Mouse (Mus musculus) adipocyte (in vitro differentiated cells): ENCODE measurements around the gene Myocd.

Experiments
- DNase-seq: peaks from one replicate; pipeline ENCODE4 v3.0.0-alpha.2; 2016; ENCODE audit warnings: low spot score

Gene Myocd

DNA sequence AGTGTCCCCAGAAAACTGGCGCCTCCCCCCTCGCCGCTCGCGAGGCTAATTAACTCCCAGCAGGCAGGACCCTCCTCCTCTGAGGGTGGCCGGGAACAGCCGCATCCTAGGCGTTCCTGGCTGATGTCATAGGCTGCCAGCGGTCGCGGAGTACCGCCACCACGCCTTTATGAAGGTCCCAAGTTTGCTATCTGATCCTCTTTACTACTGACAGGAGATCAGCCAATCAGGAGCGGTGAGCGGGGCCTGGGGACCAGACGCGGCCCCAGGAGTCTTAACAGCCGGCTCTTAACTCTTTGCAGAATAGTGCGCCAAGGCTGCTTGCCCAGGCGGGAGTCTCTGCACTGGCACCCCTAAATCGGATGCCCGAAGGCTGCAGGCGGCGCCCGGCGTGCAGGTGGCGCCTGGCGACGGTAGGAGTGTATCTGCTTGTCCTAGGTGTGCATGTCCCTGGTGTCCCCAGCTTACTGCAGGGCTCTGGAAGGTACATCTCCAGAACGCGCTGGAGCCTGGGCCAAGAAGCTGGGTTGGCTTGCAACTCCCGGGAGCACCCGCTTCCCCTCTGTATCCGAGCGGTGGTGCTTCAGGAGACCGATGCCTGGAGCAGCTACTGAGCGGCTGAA, at the start of gene Myocd:
TSS of gene Myocd (minus strand) at position 139 of the 623 bp plus-strand sequence.
- no peak for DNase-seq

DNA sequence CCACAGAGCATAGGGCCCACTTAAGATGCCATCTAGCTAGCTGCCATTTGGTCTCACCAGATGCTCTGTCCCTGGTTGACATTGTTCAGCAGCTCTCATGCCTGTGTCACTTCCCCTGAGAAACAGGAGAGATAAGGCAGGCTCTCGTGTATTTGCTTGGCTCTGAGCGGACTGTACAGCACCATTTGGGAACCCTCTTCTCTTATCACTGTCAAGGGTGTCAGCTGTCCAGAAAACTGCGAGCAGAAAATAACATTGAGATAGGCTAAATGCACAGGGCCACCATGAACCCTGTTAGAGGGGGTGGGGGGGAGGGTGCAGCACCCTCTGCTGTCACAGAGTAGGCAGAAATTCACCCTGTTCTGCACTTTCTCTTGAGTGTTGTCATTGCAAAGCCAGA, 34.0 kb upstream of the Myocd start:
- no peak for DNase-seq

DNA sequence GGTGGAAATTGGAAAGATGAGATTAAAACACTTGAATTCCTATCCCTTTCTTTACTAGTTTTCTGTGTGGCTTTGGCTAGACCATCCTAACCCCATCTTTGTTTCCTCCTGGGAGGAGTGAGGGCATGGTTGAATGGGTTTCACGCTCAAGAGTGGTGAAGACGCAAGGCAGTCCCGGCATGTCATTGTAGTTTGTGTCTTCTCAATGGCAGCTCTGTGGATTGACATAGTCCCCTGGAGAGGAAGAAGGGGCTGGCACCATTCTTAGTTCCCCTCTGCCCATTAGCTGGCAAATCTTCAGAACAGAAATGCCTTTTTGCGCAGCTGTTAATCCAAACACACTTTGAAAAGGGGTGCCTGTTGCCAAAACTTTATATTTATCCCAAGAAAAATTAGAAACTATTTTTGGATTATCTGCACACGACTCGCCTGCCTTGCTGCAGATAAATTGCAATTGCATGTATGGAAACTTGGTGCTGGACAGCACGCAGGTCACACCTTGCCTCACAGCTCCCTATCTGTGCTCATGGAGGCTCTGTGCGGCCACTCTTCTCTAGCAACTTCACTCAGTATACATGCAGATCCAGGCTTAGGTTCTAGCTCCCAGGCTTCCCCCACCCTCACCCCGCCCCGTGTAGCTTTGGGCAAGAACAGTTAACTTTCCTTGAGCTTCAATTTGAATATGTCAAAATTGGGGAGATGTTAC, 24.5 kb upstream of the Myocd start:
- no peak for DNase-seq

DNA sequence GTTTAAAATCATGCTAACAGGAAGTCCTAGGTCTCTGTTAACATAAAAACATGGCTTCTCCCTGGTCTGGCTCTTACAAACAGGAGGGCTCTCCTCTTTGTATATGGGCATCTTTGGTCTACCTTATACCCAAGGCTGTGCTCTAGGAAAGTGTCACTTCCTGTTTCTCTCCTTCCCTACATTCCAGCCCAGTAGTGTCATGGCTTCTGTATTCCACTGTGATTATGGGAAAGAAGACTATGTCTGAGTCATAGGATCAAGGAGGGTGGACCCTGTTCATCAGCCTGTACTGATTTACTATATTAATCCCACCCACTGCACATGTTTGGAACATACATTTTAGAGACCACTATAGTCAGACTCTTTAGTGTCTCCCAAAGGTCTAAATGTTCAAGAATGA, 23.2 kb upstream of the Myocd start:
- no peak for DNase-seq

DNA sequence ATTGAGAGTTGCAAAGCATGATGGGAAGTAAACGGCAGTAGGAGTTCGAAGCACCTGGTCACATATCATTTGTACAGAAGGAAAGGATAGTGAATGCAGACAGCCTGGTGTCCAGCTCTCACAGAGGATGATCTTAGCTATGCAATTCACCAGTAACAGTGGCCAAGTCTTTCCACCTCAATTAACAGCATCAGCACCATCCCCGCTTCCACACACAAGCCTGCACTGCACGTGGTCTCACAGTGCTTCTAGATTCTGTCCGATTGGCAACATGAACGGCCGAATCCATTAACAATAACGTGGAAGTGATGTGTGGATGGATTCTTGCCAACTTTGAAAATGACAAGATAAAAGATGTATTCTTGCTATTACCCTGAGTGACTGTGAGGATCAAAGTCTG, 17.9 kb upstream of the Myocd start:
- no peak for DNase-seq

DNA sequence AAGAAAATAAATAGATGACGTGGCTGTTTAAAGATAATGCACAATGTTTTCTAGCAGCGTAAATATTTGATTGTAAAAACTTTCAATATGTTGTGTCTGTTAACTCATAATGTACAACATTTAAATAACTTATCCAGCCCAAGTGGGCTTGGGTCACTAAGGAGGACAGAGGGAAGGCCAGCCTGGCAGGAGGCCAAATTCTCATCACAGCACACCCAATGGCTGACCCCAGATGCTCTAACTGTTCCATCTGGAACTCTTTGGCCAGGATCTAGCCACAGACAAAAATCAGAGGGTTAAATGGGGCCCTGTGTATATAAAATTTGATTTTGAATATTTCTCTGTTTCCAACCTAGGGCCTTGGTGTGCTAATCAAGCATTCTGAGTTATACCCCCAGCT, 16.4 kb upstream of the Myocd start:
- no peak for DNase-seq

DNA sequence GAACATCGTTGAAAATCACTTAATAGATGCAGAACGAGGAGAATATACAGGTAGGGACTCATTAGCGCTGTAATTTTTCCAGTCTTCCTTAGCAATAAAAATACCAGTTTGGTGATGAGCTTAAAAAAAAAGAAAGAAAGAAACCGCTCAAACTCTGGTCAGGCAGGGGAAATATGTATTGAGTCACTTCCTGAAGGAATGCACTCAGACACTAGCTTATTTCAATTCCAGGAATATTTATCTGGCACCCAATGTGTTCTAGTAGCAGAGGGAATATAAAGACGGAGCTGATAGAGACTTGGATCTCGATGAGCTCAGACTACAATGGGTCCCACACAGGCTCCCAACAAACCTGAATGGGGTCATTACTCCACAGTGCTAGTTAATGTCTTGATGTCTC, 5.7 kb upstream of the Myocd start:
- no peak for DNase-seq

DNA sequence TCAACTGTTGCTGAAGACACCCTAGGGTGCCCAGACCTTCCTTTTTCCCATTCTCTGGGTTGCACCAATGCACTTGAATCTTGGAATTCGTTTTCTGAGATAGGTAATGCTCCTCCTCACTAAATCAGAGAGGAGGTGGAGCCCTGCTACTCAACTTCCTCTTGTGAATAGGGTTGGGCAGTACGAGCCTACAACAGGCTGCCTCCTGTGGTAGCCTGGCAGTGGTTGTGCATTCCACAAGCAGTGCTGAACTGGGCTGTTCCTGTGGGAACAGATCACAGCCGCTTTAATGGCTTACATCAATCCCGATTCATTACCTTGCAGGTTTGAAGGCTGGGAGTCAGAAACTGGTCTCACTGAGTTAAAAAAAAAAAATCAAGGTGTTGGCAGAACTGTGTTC, 1.2 kb upstream of the Myocd start:
- DNase-seq: no peak

DNA sequence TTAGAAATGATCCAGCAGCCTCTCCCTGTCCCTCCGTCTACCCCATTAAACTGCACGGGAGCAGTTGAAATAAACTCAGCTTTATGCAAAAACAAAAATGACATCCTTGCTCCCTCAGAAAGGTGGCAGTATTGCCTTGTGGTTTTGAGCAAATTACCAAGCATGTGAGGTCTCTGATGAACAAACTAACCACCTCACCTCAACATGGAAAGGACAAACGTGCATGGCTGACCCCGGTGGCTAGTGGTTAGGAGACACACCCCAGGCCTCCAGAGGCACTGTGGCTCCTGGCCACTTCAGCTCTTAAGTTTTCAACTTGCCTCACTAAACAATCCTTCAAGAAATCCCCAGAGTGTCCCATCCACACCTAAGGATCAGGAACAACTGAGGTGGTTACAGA, 1.5 kb downstream of the Myocd start:
- peak; percentile 33 for DNase-seq

DNA sequence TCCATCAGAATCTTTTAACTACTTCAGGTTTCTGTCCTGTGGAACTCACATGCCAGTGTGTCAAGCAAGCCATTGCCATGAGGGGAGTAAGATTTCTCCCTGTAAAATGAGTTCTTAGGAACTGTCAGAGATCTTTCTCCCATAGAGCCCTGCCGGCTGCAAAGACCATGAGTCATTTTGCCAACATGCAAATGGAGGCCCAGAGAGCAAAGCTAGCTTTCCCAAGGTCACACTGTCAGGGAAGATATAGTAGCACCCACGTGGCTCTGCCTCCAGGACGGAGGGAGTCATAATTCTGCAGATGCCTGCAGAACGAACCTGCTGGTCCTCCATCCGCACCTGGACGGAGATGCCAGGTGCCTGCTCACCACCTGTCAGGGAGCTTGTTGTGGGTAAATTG, 6.3 kb downstream of the Myocd start:
- DNase-seq: no peak

DNA sequence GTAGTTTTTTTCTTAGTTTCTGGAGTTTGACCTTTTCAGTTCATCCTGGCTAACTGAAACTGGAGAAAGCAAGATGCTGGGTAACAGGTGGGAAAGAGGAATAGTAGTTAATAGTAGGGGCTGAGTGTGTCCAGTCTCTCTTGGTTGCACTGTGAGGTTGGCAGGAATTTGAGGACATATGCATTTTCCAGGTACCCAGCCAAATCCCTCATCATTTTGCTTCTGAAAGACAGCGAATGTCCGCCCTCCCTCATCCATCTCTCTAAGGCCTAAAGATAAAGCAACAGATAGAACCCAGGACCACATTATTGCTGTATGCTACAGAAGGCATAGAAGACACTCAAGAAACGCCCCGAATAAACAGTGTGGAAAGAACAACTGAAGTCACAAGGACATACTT, 10.8 kb downstream of the Myocd start:
- DNase-seq: no peak

DNA sequence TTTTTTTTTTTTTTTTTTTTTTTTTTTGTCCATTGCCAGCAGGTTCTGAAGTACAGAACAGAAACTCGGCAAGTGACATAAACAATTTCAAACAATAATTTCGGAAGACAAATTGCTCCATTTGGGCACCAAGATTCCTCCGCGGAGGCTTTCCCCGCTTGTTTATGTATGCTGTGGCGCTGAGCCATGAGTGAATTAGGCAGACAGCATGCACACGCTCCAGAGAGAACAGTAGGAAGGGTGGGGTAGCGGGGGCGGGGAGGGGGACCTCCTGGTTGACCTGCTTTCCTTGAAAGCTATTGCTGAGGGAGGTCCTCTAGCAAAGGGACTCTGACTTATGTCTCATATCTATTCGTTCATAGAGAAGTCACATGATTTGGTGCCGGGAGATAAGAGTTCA, 13.6 kb downstream of the Myocd start:
- DNase-seq: no peak

DNA sequence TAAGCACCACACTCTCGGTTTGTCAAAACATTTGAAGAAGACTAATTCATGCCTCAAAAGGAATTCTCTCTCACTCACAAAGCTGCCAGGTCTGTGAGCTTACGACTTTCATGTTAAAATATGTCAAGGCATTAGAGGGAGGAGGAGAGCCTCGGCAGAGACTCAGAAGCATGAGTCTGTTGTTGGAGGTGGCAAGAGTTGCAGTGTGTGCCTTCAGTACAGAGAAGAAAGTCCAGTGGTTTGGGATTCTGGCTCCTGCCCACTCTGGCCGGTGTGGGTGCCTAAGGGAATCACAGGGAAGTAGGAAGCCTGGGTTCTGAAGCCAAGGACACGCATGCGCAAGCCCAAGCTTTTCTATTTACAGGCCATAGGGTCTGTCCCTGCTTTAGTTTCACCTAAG, 14.2 kb downstream of the Myocd start:
- DNase-seq: no peak

DNA sequence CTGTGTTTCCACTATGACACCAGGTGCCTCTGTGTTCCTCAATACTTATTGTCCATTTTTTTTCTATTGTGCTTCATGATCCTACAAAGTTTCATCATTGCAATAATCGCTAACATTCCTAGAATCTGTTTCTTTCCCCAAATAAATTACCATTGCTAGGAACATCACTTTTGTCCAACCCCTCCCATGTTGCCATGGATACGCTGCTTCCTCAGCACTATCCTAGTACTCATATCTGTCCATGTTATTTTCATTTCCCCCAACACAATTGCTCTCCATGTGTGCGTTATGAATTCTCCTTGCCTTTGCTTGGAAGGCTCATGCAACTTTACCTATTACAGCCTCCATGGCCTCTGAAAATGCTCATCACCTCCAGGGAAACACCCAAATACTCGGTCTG, 19.4 kb downstream of the Myocd start:
- no peak for DNase-seq

DNA sequence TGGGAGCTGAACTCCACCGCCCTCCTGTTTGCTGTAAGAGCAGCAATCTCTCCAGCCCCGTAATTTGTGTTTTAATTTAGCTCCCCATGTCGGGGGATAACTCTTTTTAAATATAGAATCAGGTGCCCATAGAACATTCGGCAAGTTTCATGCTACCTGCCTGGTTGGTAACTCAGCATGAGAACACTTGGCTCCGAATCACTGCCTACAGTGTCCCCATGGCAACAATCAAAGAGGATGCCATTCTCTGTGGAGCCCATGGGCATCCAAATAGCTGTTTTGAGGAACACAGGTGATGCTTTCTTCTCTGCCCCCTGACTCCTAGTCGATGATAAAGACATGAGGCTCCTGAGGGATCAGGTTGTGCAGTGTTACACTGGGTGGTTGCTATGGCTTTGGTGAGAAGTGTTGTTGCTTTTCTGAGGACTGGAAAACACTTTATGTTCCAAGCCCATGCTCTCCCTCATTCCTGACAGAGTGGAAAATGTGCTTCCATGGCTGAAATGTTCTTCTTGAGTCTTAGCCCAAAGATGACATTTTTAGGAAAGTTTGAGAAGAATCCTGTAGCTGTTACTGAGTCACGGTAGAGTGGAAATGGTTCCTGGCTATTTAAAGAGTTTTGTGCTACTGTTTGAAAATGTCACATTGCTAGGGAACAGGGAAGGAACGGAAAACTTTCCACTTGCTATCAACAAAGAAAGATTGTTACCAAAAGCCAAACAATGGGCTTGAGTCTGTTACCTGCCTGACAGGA, 23.3 kb downstream of the Myocd start:
- DNase-seq: no peak

DNA sequence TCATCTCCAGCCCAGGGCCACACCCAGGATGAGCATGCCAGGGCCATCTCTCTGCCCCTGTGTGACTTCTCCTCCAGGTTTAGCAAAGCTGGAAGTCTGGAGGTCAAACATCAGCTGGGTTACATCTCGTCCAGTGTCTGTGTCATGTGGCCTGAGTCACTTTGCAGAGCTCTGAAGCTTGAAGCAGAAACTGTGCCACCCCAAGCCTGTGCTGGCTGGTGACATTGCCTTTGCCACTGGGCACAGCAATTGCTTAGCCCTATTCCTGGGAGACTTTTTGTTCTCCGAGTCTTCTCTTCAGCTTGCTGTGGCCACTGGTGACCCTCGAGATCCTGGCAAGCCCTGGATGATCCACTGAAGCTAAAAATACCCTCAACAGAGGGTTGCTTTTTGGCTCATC, 26.2 kb downstream of the Myocd start:
- no peak for DNase-seq

DNA sequence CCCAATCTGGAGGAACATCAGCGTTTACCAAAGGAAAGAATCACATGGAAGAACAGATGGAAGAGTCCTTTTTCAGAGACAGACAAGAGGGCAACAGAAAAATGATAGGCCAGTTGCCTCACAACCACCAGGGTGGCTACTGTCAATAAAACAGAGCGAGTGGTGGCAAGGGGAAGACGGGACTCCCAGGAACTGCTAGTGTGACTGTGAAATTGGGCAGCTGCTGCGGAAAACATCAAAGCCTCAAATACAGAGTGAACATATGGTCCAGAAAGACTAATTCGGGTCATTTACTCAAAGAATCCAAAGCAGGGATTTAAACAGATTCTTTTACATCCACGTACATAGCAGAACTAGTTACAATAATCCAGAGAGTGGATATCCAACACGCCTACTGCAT, 29.3 kb downstream of the Myocd start:
- no peak for DNase-seq

DNA sequence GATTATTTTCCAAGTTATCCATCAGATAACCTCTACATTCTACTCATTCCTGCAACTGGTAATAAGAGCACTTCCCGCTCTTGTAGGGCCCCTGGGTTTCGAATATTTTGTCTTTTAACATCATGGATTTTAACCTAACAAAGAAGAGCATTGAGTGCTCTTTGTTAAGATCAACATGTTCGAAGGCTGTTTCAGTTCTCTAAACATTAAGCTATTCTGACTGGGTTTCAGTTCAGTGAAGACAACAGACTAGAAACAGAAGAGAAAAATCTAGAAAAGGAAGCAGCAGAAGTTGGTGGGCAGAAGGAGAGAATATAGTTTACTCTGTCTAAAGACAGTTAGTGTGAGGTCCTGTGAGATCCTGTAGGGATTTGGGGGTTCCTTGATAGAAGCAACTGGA, 31.9 kb downstream of the Myocd start:
- no peak for DNase-seq

DNA sequence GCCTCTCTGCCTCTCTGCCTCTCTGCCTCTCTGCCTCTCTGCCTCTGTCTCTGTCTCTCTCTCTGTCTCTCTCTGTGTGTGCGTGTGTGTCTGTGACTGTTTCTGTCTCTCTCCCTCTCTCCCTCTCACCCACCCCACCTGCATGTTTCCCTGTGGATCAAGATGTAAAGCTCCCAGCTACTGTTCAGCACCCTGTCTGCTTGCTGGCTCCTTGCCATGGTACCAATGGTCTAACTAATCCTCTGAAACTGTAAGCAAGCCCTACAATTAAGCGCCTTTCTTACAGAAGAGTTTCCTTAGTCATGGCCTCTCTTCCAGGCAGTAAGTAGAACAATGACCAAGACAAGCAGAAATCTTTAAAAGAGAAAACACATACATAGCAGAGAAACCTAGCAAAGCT, 32.9 kb downstream of the Myocd start:
- DNase-seq: no peak

DNA sequence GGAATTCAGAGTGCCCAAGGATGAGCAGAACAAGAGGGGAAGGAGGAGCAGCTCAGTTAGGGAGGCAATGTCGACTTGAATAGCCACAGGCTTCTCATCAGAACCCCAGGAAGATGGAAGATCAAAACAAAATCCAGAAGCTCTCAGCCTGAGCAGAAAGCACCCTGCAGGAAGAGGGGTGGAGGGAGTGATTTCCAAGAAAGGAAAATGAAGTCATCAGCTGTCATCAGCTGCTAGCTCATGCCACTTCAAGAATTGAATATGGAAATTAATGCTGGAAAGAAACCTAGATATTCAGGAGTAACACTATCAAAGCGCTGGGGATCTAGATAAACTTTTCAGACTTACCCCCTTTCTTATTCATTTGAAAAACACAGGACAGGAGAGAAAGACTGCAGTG, 34.4 kb downstream of the Myocd start:
- DNase-seq: no peak

DNA sequence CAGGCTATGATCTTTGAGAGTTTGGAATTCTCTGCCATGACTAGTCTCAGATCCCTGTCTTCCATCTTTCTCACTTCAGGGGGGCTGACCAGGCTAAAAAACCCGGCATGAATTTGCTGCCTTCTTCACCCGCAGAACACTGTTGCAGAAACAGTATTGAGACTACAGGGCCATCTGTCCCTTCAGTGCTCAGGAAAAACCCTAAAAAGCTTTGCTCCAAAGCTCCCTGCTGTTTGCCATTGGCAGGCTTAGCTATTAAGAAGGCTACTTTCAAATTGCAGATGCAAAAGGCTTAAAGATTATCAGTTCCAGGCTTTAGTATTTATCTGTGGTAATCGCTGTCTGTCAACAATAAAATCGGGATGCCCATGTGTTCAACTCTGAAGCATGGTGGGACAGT, 38.0 kb downstream of the Myocd start:
- no peak for DNase-seq

DNA sequence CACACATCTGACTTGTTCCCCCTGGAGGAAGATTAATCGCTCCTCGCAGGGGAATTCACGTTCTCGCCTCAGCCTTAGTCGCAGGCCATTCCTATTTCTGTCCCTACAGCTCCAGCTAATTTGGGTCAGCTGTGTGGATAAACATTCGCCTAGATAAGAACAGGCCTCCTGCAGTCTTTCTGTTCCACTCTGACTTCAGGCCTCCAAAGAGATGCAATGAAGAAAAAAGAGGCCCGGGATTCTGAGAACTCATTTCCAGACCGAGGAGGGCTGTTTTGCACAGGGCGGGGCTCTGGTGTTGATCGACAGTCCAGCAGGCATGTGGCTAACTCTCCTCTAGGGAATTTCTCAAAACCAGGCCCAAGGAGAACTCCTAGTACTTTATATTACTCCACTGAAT, 43.0 kb downstream of the Myocd start:
- peak; percentile 32 for DNase-seq

DNA sequence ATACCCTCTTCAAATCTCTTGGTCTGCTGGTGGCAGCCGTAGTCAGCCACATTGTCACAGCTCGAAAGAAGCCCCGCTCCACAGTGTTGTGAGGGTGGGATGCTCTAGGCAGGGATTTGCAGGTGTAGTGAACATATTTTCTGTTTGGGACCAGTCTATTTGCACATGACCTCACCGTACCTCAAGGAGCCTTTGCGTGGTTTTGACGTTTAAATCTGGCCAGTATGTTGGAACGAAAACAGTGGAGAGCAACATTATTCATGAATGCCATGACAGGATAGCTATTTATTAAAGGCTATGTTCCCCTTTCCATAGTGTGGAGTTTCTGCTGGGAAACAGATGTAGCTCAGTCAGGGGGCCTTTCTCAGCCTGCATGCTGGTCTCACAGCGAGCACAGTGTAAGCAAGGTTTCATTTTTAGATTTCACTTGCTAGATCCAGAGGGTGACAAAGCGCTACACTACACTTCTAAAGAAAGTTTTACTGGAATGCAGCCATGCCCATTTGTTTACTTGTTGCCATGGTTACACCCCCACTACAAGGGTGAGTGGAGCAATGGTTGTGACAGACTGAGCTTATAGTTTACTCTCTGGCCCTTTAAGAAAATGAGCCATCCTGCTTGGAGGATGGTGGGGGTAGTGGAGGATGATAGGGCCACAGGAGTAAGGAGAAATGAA, 54.7 kb downstream of the Myocd start:
- DNase-seq: peak; percentile 65
